Mouse (Mus musculus) small intestine, adult 2 months (tissue): ENCODE data around the gene BC004004.

Source experiments
- CTCF ChIP-seq: fragments of 200-500 bp; IDR thresholded peaks from 2 replicates; pipeline ENCODE4 v1.5.1; 2012; ENCODE audit warnings: low read depth, mild to moderate bottlenecking, control low read depth, inconsistent platforms, low read length, moderate library complexity, mixed read lengths; ENCODE audit not compliant: insufficient replicate concordance, insufficient read length; ENCODE audit errors: extremely low read depth
- POLR2A ChIP-seq: fragments of 200-500 bp; IDR thresholded peaks from 2 replicates; pipeline ENCODE4 v1.6.1; 2012; ENCODE audit warnings: low read depth, mild to moderate bottlenecking, control low read depth, inconsistent platforms, low read length, moderate library complexity

DNA sequence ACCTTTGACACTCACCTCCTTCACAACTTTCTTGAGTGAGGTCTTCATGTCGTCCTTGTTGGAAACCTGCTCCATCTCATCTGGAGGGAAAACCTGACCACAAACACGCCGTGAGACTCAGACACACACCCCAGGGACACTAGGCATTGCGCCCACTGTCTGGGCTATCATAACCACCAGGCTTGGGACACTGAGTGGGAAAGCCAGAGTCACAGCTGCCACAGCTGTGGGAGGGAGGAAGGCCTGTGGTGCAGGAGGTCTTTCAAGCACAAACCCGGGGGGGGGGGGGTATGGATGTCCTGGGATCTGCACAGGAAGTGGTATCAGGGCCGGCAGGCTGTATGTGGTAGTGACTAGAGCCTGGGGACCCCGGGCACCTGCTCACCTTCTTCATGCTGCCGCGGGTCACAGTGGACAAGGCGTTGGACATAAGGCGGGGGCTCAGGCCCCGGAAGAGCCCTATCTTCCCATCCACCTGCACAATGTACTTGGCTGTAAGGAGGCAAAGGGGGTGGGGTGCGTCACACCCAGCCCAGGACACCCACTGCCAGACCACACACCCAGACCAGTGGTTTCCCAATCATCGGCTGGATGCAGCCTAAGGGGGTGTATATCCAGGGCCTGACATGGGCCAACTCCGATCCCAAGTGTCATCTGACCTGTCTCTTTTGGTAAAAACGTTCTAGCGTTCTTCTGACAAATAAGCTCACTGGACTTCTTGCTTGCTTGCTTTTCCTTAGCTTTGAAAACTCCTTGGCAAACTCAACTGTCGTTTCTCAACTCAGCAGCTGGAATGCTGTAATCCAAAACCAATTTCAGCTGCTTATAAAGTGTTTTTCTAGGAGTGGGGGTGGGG is 72.0 kb downstream of the BC004004 start:
- TF ChIP-seq POLR2A, result no peak
- TF ChIP-seq CTCF, result no peak
